Mouse (Mus musculus) kidney, postnatal 0 days (tissue): Measurements from ENCODE around the gene Prtg. TPM values are rescaled to one million over a fixed set of nuclear protein-coding genes. Genes with fewer than 3 reads are reported as not detected.
A peak's percentile ranks its signal among the peaks of the same experiment; 100 is the strongest.

Experiments
- ATAC-seq: fragments of 200-750 bp; cut with Nextera tagmentation; replicated peaks from 2 replicates; pipeline ENCODE4 v1.8.0; 2017; ENCODE audit warnings: low read depth, moderate number of reproducible peaks, moderate TSS enrichment, moderate library complexity; ENCODE audit not compliant: low FRiP score
- DNase-seq: peaks from one replicate; pipeline ENCODE4 v3.0.0-alpha.2; 2016; ENCODE audit warnings: low spot score
- H3K27ac ChIP-seq: fragments of 300-500 bp; sonication (generic); 2 replicates; pipeline ENCODE4 v1.5.1; 2014; ENCODE audit warnings: mild to moderate bottlenecking
- H3K27me3 ChIP-seq: fragments of 300-500 bp; sonication (generic); 2 replicates; pipeline ENCODE4 v1.6.1; 2014; ENCODE audit warnings: low read length, mixed read lengths; ENCODE audit not compliant: insufficient read depth
- H3K36me3 ChIP-seq: fragments of 300-500 bp; sonication (generic); 2 replicates; pipeline ENCODE4 v1.6.1; 2014; ENCODE audit warnings: low read length, mixed read lengths; ENCODE audit not compliant: insufficient read depth
- H3K4me1 ChIP-seq: fragments of 300-500 bp; sonication (generic); replicated peaks from 2 replicates; pipeline ENCODE4 v1.6.1; 2014; ENCODE audit warnings: antibody characterized with exemption, low read length, mixed read lengths; ENCODE audit not compliant: insufficient read depth
- H3K4me2 ChIP-seq: fragments of 300-500 bp; sonication (generic); 2 replicates; pipeline ENCODE4 v1.6.1; 2014; ENCODE audit warnings: mild to moderate bottlenecking, low read length, moderate library complexity, mixed read lengths
- H3K4me3 ChIP-seq: fragments of 300-500 bp; sonication (generic); replicated peaks from 2 replicates; pipeline ENCODE4 v1.5.1; 2014; ENCODE audit warnings: low read depth, low read length
- H3K9ac ChIP-seq: fragments of 300-500 bp; sonication (generic); 2 replicates; pipeline ENCODE4 v1.6.1; 2014; ENCODE audit warnings: low read depth, low read length
- H3K9me3 ChIP-seq: fragments of 300-500 bp; sonication (generic); replicated peaks from 2 replicates; pipeline ENCODE4 v1.6.1; 2016; ENCODE audit warnings: low read length, inconsistent platforms, mixed read lengths
- CTCF ChIP-seq: IDR thresholded peaks from 2 replicates; pipeline ENCODE4 v1.5.1; 2016; ENCODE audit warnings: antibody characterized with exemption, low read depth, mild to moderate bottlenecking, moderate library complexity
- WGBS: fragments of 180-500 bp; shearing (Covaris S2); extraction: QIAGEN DNeasy Blood & Tissue Kit; methylation state at CpG from one replicate; pipeline ENCODE4 v1.1.7; 2014; 5-methylcytosine and 5-hydroxymethylcytosine counted together
- polyA plus RNA-seq: library from polyadenylated mRNA; unstranded; fragments of >200 nt; fragmentation: Nextera tagmentation; extraction: Ambion mirVana; gene quantifications from 2 replicates; pipeline ENCODE4 v1.2.1, GENCODE M21; 2015

Gene Prtg
- polyA plus RNA-seq, 1 experiment from 2014 or later, result 1.2 TPM

DNA sequence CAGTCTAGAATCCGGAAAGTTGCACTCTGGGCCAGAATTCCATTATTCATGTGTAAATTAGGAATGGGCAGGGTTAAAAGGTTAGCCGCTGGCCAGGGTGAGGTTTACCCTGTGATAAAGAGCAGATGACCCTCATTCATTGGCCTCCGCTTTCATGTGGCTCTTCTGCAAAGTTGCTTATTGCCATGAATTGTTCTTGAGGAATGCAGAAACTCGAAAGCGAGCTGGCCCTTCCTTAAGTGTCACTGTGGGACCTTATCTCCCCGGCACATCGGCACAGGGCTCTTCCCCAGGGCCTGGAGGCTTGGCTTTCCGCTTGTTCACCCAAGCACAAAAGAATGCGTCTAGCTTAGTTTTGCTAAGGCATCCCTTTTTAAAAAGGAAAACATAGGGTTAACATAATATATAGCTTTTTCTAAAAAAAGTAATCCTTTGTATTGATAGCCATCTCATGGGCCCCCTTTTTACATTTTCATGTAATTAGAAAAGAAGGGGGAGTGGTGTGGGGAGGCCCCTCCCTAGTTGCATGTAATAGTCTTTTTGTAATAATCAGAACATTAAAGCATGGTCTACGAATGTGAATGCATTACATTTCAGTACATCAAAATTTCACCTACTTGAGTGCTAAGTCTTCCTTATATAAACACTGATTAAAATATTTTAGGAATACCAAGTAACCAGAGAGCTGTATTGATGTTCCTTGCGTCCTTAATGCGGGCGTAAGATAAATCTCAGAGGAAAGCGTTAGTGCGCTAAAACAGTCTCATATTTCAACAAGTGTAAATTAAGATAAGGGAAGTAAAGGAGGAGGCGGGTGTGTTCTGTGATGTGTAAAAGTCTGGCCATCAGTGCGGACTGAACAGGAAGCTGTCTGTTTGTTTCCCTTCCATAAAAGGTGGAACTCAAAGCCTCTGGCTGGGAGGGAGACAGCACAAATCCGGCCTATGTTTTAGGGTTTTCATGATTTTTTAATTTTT lies 6.2 kb downstream of the Prtg start:
- no peak for ATAC-seq
- DNase-seq, result peak; percentile 75
- H3K4me3 ChIP-seq, result no peak overlapping the region
- no peak for TF ChIP-seq CTCF
- no peaks in the 10 kb centered on the region for H3K36me3 ChIP-seq
- no peak overlapping the region for H3K9ac ChIP-seq
- H3K9me3 ChIP-seq, result no peaks in the 10 kb centered on the region
- peak overlapping the region; percentile 48; the same call in 1 of the 2 replicates for H3K27ac ChIP-seq
- WGBS, result 15% methylated on average over 18 of the region's 18 CpGs
- 0 out of 2 replicates have a peak, but pooled peaks cover 11% of the 10 kb centered on the region for H3K4me1 ChIP-seq
- no peaks in the 10 kb centered on the region for H3K27me3 ChIP-seq
- H3K4me2 ChIP-seq, result peak overlapping the region; percentile 0

- DNase-seq (no peak), ATAC-seq (no peak)
- no peak overlapping the region for H3K27ac ChIP-seq
- no peak overlapping the region for H3K9ac ChIP-seq
- H3K4me3 ChIP-seq, result no peak overlapping the region
- no peak overlapping the region for H3K4me2 ChIP-seq
- 25% methylated on average over 4 of the region's 4 CpGs for WGBS
- H3K9me3 ChIP-seq, result no peaks in the 10 kb centered on the region
- H3K4me1 ChIP-seq, result peaks cover 9% of the 10 kb centered on the region; the same call in 1 of the 2 replicates
- no peaks in the 10 kb centered on the region for H3K36me3 ChIP-seq
- TF ChIP-seq CTCF, result no peak
- no peaks in the 10 kb centered on the region for H3K27me3 ChIP-seq
These were observed 18.8 kb downstream of the Prtg start for GRCm38 (mm10) chr9:72825511-72825910.

GRCm38 (mm10) chr9:72825976-72826375 lies 19.3 kb downstream of the Prtg start:
- 33% methylated on average over 3 of the region's 3 CpGs for WGBS

GRCm38 (mm10) chr9:72828616-72829257 lies 22.1 kb downstream of the Prtg start:
- Histone ChIP-seq H3K27ac (peak overlapping the region; percentile 68), H3K36me3 (no peaks in the 10 kb centered on the region), H3K9me3 (no peaks in the 10 kb centered on the region), H3K9ac (no peak overlapping the region), H3K4me3 (no peak overlapping the region), H3K27me3 (no peaks in the 10 kb centered on the region), H3K4me2 (no peak overlapping the region), H3K4me1 (peaks cover 9% of the 10 kb centered on the region; the same call in 1 of the 2 replicates)
- ATAC-seq, result peak; percentile 61; the same call in 1 of the 2 replicates
- TF ChIP-seq CTCF, result no peak
- peak; percentile 72 for DNase-seq
- WGBS, result 26% methylated on average over 5 of the region's 5 CpGs

More at GRCm38 (mm10) chr9:72825976-72826375, 19.3 kb downstream of the Prtg start:
- Histone ChIP-seq H3K4me1 (peaks cover 9% of the 10 kb centered on the region; the same call in 1 of the 2 replicates), H3K36me3 (no peaks in the 10 kb centered on the region), H3K27me3 (no peaks in the 10 kb centered on the region), H3K9ac (no peak overlapping the region), H3K4me2 (no peak overlapping the region), H3K4me3 (no peak overlapping the region), H3K9me3 (no peaks in the 10 kb centered on the region), H3K27ac (no peak overlapping the region)
- DNase-seq (no peak), ATAC-seq (no peak)
- no peak for TF ChIP-seq CTCF

GRCm38 (mm10) chr9:72833992-72834696 lies 27.5 kb downstream of the Prtg start:
- WGBS, result 38% methylated on average over 10 of the region's 10 CpGs
- Histone ChIP-seq H3K27ac (no peak overlapping the region), H3K36me3 (no peaks in the 10 kb centered on the region), H3K4me1 (peaks cover 12% of the 10 kb centered on the region), H3K9me3 (no peaks in the 10 kb centered on the region), H3K4me2 (no peak overlapping the region), H3K27me3 (no peaks in the 10 kb centered on the region), H3K4me3 (no peak overlapping the region), H3K9ac (no peak overlapping the region)
- ATAC-seq (no peak), DNase-seq (peak; percentile 27)
- no peak for TF ChIP-seq CTCF

GRCm38 (mm10) chr9:72835007-72835406 lies 28.3 kb downstream of the Prtg start:
- Histone ChIP-seq H3K4me3 (no peak overlapping the region), H3K27me3 (no peaks in the 10 kb centered on the region), H3K9ac (no peak overlapping the region), H3K4me1 (peaks cover 11% of the 10 kb centered on the region), H3K27ac (no peak overlapping the region), H3K4me2 (no peak overlapping the region), H3K36me3 (no peaks in the 10 kb centered on the region), H3K9me3 (no peaks in the 10 kb centered on the region)
- ATAC-seq (no peak), DNase-seq (no peak)
- 66% methylated on average over 1 of the region's 1 CpGs for WGBS
- no peak for TF ChIP-seq CTCF
